Mouse (Mus musculus) E14TG2a.4 (cell line): Measurements from ENCODE around the gene Rab11fip3.

ENCODE experiments used
- CTCF ChIP-seq: conservative IDR thresholded peaks from 2 replicates; pipeline ENCODE4 v1.5.1; 2014; ENCODE audit warnings: low read length
- POU5F1 ChIP-seq: IDR thresholded peaks from 2 replicates; pipeline ENCODE4 v1.6.1; 2014; ENCODE audit warnings: low read length, borderline replicate concordance

GRCm38 (mm10) chr17:26116503-26117258 is 47.3 kb upstream of the Rab11fip3 start:
- no peak for TF ChIP-seq CTCF
- TF ChIP-seq POU5F1: no peak
